Mouse (Mus musculus) thymus, postnatal 4 days (tissue): ENCODE measurements at regions not wholly inside any gene's neighbourhood (a gene's known extent, or its start where the extent isn't known, plus 50 kb on each side); places are given as distances from the start of the nearest gene placed in this dataset.
A peak's percentile ranks its signal among the peaks of the same experiment; 100 is the strongest.
"Not testable (repeated sequence)": the region's sequence is repeated elsewhere in the genome, so short reads cannot be mapped to it uniquely, and the experiment has no call there.

Source experiments
- DNase-seq: peaks from one replicate; pipeline ENCODE4 v3.0.0; 2021

DNA sequence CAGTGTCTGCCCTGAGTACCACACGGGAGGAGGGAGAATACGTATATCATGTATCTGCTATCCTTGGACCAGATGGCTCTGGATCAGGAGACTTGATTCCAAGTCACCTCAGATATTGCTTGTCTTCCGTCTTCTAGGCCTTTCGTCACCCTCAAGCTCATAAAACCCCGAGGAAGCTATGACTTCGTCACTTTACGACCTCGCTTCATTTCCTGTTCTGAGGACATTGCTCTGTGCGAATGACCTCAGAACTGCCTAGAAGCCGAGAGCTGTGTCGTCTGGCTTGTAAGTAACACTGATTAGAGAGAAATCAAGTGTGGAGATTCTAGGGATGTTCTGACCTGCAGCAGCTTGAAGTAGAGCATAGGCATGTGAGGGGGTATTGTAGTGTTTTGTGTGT lies 108.4 kb upstream of the Shb start:
- no peak for DNase-seq

DNA sequence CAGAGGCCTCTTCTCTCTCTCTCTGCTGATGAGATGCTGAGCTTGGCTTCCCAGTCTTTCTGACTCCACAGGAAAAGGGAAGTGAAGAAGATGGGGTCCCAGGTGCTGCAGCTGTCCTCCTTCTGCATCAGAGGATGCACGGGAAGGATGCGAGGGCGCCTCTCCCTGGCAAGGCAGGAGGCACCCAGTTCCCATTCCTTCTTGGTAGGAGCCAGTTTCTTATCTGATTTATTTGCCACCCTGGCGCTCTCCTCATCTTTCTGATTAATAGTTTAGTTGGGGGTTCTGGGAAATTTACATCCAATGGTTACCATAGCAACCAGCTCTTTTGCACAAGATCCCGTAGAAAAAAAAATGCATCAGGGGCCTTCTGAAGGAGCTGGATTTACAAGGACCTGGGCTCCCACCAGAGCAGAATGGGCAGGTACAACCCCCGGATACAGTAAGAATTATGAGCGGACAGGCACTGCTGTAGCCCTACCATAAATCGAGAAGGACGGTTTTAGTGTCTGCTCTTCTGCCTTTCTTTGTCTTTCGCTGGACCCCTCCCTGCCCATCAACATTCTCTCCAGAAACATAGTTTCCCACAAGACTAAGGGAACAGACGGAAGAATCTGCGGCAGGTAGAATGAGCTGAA lies 107.2 kb upstream of the Shb start:
- no peak for DNase-seq

DNA sequence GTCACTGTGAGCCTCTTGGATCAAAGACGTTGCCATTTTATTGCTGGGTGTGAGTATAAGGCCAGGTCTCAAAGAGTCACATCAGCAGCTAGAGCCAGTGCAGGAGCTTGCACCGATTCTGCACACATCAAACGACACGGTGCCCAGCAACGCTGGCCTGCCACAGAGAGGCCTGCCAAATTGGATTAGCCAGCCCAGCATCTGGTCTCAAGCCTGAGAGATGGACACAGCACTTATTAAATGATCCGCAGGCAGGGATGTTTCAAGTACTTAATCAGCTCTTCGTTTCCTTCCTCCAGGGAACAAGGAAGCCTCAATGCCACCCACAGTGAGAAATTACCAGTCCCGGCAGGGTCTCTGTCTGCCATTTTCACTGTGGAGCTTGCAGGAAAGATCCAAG lies 106.1 kb upstream of the Shb start:
- no peak for DNase-seq

DNA sequence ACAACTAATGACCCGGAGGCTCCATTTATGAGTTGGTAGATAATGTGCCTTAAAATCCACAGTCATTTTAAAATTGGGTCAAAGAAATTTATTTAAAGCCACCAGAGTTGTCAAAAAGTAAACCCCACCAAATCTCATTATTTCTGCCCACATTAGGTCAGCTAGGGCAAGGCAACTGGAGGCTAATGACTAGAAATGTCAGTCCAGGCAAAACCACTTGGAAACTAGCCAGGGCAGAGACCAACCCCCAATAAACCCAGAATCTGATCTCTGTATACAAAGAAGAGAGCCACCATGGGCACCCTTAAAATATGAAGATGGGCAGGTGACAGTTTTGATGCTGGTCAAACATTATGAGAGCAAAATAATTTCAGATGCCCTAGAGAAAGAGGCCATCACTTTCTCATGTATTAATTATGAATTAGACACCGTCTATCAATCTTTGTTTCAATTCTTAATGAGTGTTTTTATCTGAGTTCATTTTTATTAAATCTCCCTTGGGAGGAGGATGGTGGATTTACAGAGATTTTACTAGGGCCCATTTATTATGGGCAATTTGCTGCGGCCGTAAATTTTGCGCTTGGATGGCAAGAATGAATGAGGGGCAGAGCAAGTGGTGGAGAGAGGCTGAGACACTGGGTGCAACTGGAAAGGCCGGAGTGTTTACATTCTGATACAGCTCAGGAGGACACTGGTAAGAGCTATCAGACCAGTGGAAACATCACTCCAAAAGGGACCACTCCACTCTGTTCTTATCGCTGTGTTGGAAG lies 99.2 kb upstream of the Shb start:
- DNase-seq = no peak

DNA sequence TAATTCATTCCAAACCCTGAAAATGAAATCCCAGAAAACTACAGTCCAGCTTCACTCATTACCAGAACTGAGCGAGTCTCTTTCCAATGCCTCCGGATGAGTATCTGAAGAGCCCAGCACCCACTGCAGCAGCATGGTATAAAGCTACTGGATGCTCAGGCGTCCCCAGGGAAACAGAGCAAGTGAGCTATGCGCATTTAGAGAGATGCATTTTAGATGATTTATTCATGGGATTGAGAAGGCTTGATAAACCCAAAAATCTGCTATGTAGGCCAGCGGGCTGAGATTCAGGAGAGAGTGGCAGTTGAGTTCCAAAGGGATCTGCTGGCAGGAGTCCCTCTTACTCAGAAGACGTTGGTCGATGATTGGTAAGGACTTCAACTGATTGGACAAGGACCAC lies 93.4 kb upstream of the Shb start:
- DNase-seq = no peak

DNA sequence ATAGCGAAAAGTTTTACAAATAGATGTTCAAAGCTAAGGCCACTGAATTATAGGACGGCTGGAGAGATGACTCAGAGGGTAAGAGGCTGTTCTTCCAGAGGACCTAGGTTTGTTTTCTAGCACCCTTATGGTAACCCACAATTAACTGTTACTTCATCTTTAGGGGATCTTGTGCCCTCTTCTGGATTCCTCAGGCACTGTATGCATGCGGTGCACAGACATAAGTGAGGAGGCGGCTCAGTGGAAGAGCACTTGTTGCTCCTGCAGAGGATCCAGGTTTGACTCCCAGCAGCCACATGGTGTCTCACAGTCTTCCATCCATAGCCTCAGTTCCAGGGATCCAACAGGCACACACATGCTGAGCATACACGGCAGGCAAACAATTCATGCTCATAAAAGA lies 89.7 kb upstream of the Shb start:
- DNase-seq = peak; percentile 22

DNA sequence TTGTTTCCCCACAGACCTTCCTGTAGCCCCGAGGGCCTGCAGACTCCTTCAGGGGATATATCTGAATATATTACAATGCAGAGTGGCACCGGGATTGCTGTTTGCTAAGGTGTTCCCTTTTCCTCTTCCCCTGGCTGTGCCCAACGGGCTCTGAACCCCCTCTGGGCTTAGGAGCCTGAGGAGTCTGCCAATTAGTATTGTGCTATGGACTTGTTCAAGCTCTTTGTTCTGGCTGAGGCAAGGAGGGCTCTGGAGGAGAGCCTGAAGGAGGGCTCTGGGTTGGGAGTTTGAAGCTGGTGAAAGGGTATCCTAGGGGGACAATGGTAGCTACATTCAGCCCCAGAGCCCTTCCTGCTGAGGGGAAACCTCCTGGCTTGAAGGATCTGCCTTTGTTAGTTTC lies 84.9 kb upstream of the Shb start:
- no peak for DNase-seq

DNA sequence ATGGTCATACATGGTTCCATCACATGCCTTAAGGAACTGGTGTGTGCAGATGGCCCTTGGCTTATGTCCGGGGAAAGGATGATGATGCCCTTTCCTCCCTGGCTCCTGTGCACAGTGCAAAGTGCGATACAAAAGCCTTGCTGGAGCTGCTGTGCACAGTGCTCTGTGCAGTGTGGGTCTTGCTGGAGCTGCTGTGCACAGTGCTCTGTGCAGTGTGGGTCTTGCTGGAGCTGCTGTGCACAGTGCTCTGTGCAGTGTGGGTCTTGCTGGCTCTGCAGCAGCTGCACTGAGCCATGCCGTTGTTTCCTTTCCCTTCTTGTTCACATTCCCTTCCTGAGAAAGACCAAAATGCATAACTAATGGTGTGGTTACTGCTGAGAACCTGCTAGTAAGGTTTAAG lies 81.2 kb upstream of the Shb start:
- DNase-seq = not testable (repeated sequence)

DNA sequence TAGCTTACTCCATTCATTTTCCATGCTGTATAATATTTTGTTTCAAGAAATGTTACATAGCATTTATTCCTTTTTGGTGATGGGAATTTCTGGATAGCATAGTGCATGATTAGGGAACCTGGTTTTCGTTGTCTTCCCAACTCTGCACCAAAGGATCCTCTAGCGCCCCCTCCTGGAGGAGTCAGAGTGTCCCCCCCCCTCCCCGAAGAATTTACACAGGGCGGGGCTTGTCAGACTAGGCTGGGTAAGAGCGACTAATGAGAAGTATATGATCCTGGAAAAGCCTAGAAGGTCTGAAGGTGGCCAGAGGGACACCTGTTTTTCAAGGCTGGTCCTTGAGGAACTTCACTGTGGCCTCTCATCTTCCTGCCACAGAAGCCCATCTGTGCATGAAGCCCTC lies 79.9 kb upstream of the Shb start:
- peak; percentile 78 for DNase-seq

DNA sequence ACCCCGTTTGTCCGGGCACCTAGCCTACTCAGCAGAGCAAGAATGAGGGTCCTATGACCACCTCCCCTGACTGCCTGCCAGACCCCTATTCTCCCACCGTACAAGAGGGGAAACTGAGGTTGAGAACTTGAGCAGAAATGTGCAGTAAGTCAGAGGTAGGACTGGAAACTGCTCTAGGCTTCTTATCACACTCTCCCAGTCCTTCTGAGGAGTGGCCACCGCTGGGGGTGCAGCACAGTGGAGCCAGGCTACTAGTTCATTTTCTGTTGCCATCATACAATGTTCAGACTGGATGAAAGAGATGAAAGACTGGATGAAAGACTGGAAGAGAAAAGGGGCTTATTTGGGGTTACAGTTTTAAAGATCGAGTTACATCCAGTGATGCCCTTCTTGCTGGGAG lies 78.7 kb upstream of the Shb start:
- DNase-seq = no peak

DNA sequence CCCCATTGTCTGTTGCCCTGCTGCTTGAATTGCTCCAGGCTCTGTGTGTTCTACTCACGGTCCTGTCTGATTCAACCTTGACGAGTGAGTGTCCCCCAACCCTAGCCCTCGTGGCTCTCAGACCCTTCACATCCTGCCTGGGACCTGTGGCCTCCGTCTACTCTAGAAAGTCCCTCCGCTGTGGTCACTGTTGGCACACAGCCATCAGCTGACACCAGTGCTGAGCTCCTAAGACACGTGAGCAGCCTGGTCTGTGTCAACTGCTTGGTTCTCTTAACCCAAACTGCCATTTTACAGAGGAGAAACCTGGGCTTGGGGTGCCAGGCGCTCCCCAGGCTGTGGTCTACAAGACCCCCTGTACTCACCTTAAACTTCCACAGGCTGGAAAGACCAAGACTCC lies 74.3 kb upstream of the Shb start:
- no peak for DNase-seq

DNA sequence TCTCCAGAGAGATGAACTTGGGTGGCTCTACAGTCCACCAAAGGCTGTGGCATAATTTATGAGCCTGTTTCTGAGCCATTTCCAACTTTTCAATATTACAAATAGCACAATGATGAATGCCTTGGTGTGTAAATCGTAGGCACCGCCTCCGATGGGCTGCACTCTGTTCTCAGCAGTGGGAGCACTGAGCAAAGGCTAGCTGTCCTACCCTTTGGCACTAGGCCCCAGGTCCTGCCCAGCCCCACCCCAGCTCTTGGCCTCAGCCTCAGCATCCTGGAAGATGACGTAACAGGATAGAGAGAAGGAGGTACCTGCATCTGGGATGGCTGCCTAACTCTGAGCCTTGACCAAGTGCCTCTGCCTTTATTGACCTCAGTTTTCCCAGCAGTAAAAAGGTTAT lies 73.4 kb upstream of the Shb start:
- DNase-seq = no peak

DNA sequence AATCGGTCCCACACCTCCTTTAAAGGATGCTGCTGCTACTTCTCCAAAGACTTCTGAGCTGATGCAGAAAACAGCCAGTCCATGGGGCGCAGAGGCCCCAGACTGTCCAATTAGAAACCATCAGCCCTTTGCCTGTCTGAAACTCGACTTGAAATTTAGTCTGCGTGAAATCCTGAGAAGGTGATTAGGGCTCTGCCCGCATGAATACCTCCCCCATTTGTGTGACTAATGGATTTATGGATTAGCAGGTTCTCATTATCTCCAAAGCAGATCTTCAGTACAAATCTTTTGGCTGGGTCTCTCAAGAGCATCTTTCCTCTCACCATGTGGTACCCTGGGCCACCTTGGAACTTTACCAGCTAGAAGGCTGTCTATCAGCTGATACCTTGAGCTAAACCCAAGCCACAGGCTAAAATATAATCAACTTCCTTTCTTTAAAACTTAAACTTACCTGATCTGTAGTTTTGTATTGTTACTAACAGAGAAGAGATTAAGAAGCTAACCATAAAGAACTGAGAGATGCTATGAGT lies 72.1 kb upstream of the Shb start:
- DNase-seq = no peak

DNA sequence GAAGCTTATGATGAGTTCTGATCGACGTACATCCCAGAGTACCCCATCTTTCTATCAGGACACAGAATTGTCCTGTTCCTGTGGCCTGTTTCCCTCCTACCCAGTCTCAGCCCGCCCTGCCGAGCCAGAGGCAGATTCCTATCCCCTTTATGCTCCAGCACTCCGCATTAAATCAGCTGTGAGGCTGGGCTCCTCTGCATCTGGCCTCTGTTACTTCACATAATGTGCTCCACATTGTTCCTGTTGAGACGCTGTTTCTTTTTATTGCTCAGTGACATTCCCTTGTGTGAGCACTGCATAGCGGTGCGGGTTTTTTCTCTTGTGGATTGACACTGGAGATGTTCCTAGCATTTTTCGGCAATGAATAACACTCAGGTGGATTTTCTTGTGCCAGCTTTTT lies 68.2 kb upstream of the Shb start:
- DNase-seq = no peak

DNA sequence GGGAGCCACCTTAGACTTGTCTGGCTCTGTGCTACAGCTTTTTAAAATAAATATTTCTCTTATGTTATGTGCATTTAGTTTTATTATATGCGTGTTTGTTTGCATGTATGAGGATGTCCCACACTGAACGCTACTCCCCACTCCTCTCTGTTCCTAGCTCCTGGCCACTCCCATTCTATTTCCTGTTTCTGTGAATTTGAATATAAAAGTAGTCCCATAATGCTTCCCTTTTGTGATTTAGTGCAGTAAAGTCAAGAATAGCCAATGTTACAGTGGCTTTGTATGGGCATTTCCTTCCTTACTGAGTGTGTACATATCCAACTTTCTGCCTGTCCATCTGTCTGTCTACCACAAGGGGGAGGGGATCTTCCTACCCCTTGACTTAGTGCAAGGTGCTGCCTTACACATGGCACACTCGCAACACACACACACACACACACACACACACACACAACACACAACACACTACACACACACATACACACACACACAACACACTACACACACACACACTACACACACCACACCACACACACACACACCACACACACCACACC lies 61.2 kb upstream of the Shb start:
- DNase-seq = no peak

DNA sequence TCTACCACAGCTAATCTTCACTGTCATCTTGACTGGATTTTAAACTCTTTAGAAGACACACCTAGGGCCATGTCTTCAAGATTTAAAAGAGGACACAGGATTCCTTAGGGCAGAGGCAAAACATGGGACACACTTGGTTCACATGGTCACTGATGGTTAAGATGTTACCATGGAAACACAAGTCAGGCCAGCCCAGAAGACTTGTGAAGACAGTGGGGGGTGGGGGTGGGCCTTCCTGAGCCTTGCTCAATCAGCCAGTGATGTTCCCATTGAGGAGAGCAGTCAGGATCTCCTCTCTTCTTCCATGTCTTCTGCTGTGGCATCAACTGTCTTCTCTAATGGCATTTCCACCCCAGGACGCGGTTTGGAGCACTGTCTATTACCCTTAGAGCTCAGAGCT lies 60.5 kb upstream of the Shb start:
- no peak for DNase-seq

DNA sequence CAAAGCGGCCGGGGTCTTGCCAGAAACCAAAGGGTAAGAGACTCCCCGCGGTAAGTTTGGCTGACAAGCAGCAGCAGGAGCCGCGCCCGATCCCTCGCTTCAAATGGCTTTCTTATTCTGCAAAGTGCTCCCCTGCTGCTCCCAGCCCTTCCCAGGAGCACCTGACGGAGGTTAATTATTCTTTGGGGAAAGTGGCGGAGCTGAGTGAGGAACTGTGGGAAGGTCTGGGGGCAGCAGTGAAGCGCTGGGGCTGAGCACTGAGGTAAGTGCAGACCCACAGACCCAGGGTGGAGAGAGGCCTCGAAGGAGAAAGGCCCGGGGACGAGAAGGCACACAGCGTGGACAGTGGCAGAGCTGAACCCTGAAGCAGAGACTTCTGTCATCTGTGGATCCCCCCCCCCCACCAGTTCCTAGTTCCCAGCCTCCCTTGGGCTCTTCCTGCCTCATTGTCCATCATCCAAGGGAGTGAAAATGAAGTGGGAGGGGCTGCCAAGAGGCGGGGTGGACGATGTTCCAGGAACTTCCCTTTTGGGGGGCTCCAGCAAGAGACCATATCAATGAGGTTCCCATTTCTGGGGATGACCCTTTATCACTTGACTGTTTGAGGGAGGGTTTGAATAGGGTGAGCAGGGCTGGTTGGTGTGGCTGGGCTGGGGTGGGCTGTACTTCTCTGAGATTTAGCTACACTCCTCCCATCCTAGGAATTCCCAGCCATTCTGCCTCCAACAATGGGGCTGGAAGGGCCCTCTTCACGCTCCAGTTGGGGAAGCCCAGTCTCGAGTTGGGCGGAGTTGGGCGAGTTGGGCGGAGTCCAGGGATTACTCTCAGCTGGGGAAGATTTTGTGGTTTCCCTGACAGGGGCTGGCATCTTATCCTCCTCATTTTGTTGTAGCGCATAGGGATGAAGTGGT lies 59.4 kb upstream of the Shb start:
- no peak for DNase-seq

DNA sequence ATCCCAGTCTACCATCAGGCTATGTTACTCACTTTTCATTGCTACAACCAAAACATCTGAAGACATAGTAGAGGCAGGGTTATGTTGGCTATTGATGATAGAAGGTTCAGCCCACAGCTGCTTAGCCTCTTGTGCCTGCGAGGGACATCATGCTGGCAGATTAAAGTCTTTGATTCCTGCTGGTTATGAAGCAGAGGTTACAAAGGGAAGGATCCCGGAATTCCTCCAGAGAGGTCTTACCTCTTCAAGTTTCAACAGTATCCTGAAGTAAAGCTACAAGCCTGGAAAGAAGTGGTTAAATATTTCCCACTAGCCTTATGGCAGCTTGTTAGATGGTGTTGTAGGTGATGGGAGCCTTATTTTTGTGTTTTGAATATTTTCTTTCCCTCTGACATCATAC lies 58.6 kb upstream of the Shb start:
- no peak for DNase-seq

DNA sequence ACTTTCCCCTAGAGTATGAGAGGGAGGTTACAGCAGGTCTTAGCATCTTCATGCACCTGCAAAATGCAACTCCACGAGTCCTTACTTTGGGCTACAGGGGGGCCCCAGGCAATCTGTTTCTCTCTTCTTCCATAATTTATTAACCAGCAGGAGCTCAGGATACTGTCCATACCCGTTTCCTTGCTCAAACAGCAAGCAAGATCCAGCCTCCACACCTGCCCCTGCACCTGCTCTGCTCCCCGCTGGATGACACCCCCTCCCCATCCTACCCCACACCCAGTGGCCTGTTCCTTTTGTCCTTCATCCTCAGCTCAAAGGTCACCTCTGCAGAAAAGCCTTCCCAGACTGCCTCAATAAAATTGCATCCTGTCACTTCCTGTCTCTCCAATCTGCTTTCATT lies 56.1 kb upstream of the Shb start:
- DNase-seq = no peak

DNA sequence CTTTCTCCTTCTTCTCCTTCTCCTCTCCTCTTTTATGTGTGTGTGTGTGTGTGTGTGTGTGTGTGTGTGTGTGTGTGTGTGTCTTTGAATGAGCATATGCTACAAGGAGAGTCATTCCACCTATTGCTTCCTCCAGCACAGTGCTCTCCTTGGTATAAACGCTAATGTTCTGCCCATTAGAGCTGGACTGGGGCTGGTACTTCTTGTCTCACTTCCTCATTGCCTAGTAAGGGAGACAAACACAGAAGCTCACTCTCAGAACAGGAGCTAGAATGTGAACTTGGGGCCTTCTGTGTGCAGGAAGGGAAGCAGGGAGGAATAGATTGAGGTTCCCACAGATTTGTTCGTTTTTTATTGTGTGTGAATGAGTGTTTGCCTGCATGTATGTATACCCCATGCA lies 54.9 kb upstream of the Shb start:
- DNase-seq = no peak

DNA sequence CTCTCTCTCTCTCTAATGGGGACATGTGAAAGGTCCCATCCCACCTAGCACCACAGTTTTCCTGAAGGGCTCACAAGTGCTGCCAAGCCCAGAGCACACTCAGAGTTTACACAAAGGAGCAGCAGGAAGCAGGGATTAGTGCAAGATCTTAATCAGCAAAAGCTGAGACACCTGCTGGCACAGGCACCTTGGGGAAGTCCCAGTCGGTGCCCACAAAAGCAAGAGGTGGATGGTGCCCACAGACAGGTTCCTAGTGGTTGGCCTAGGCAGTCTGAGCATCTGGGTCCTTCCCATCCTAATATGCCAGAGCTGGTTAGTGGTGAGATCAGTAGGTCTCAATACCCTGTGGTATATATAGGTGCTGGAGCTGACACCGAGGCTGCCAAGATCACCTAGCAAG lies 54.0 kb upstream of the Shb start:
- no peak for DNase-seq

DNA sequence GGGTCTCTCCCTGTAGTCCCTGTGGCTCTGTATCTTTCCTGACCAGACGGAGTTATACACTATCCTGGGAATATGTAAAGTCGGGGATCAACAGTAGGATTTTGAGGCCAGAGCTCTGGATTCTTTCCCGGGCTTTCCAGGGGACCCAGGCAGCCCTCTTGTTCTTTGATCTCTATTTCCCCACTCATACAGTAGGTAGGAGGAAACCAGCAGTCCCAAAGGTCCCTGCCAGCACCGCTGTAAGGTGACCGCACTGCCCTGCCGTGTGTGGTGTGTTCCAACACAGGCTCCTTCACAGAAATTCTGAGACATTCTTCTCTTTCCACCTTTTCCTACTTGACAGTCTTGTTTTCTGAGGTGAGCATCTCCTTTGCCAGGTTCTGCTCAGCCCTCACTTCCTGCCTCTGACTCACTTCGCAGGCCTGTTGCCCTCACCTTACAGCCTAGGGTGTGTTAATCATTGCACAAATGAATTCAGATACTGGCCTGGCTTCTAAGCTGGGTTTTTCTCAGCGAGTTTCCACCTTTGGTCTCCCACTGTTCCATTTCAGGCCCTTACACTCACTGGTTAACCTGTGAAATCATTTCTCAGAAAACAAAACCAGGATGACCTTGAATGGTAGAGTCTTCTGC lies 53.0 kb upstream of the Shb start:
- DNase-seq = no peak

DNA sequence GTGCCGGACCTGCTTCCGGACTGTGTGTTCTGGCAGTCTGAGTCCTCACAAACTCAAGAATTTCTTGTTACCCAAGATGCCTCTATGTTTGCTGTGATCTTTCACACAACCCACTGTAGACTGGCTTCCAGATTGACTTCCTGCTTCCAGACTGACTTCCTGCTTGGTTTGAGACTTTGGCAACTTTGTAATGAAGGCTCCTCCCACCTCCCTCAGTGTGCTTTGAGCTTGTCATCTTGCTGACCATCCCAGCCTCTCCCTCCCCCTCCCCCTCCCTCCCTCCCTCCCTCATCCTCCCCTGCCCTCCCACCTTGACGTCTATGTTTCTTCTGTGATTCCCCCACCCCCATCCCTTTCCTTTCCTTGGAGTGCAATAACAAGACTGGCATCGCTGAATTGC lies 51.7 kb upstream of the Shb start:
- DNase-seq = no peak
